Mouse (Mus musculus) intestine, postnatal 0 days (tissue): ENCODE measurements around the gene Hjurp. TPM values are rescaled to one million over a fixed set of nuclear protein-coding genes. Genes with fewer than 3 reads are reported as not detected.
A peak's percentile ranks its signal among the peaks of the same experiment; 100 is the strongest.

Experiments
- ATAC-seq: fragments of 200-750 bp; cut with Nextera tagmentation; 2 replicates; pipeline ENCODE4 v1.8.0; 2017; ENCODE audit warnings: mild to moderate bottlenecking, moderate TSS enrichment, moderate library complexity
- H3K27ac ChIP-seq: fragments of 300-500 bp; sonication (generic); 2 replicates; pipeline ENCODE4 v1.5.1; 2014; ENCODE audit warnings: mild to moderate bottlenecking, low read depth, low read length, moderate library complexity
- H3K27me3 ChIP-seq: fragments of 300-500 bp; sonication (generic); replicated peaks from 2 replicates; pipeline ENCODE4 v1.6.1; 2014; ENCODE audit warnings: low read length, mixed read lengths; ENCODE audit not compliant: control insufficient read depth, insufficient read depth
- H3K36me3 ChIP-seq: fragments of 300-500 bp; sonication (generic); 2 replicates; pipeline ENCODE4 v1.6.1; 2014; ENCODE audit warnings: mild to moderate bottlenecking, moderate library complexity; ENCODE audit not compliant: control insufficient read depth, insufficient read depth
- H3K4me1 ChIP-seq: fragments of 300-500 bp; sonication (generic); replicated peaks from 2 replicates; pipeline ENCODE4 v1.6.1; 2014; ENCODE audit warnings: antibody characterized with exemption, low read length, mixed read lengths; ENCODE audit not compliant: control insufficient read depth, insufficient read depth
- H3K4me2 ChIP-seq: fragments of 300-500 bp; sonication (generic); replicated peaks from 2 replicates; pipeline ENCODE4 v1.6.1; 2014; ENCODE audit warnings: low read depth, mild to moderate bottlenecking, moderate library complexity
- H3K4me3 ChIP-seq: fragments of 300-500 bp; sonication (generic); 2 replicates; pipeline ENCODE4 v1.5.1; 2014; ENCODE audit warnings: low read depth, low read length
- H3K9ac ChIP-seq: fragments of 300-500 bp; sonication (generic); 2 replicates; pipeline ENCODE4 v1.6.1; 2014; ENCODE audit warnings: mild to moderate bottlenecking, low read depth, low read length
- H3K9me3 ChIP-seq: fragments of 300-500 bp; sonication (generic); 2 replicates; pipeline ENCODE4 v1.6.1; 2016; ENCODE audit warnings: mixed run types; ENCODE audit not compliant: control insufficient read depth
- CTCF ChIP-seq: sonication (generic); IDR thresholded peaks from 2 replicates; pipeline ENCODE4 v1.5.1; 2016; ENCODE audit warnings: low read depth, mild to moderate bottlenecking, control low read depth, antibody characterized with exemption, moderate library complexity
- WGBS: fragments of 180-500 bp; shearing (Covaris S2); extraction: QIAGEN DNeasy Blood & Tissue Kit; methylation state at CpG from one replicate; pipeline ENCODE4 v1.1.7; 2014; 5-methylcytosine and 5-hydroxymethylcytosine counted together
- polyA plus RNA-seq: library from polyadenylated mRNA; unstranded; fragments of >200 nt; fragmentation: Nextera tagmentation; extraction: Ambion mirVana; gene quantifications from 2 replicates; pipeline ENCODE4 v1.2.1, GENCODE M21; 2015

The Hjurp gene
- polyA plus RNA-seq, 1 experiment from 2014 or later: 29.1 TPM

GRCm38 (mm10) chr1:88273832-88274231 is 3.6 kb downstream of the Hjurp start:
- no peak overlapping the region for H3K4me2 ChIP-seq
- TF ChIP-seq CTCF: no peak
- H3K9me3 ChIP-seq: no peaks in the 10 kb centered on the region
- peaks cover 9% of the 10 kb centered on the region for H3K4me1 ChIP-seq
- H3K36me3 ChIP-seq: peaks cover 54% of the 10 kb centered on the region
- no peak overlapping the region for H3K9ac ChIP-seq
- no peaks in the 10 kb centered on the region for H3K27me3 ChIP-seq
- no peak overlapping the region for H3K27ac ChIP-seq
- WGBS: 79% methylated on average over 4 of the region's 4 CpGs
- H3K4me3 ChIP-seq: no peak overlapping the region
- ATAC-seq: no peak

DNA sequence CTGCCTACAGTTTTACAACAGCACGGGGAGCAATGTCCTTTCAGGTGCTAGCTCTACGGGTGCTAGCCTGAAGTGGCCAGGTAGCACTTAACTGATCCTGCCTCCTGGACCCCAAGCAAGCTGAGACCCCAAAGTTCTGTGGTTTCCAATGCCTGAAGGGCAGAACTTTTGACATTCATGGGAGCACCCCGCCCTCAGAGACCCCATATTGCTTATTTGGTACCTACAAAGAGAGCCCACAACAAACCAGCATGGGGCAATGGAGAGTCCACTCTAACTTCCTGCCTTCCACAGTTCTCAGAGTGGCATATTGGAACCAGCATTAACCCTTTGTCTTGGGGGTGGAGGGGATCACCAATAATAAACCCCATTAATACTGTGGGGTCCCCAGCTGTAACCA is 4.1 kb downstream of the Hjurp start:
- 96% methylated on average over 3 of the region's 3 CpGs for WGBS
- Histone ChIP-seq H3K4me2 (no peak overlapping the region), H3K4me3 (no peak overlapping the region), H3K9me3 (no peaks in the 10 kb centered on the region), H3K4me1 (peaks cover 8% of the 10 kb centered on the region), H3K36me3 (peaks cover 59% of the 10 kb centered on the region), H3K27me3 (no peaks in the 10 kb centered on the region), H3K9ac (no peak overlapping the region), H3K27ac (no peak overlapping the region)
- ATAC-seq: no peak
- TF ChIP-seq CTCF: no peak

DNA sequence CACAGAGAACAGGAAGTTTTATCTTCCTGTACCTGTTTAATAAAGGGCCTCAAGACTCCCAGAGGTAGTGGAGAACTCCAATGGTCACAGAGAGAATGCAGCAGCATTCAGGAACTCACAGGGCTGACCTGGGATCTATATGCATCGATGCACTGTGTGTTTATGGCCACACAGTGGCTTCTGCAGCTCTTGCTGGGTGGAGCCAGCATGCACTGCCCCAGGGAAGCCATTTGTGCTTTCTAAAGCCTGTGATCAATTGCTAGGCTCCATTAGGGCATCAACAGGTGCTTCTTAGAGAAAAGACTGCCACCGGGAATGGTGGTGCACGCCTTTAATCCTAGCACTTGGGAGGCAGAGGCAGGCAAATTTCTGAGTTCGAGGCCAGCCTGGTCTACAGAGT is 4.6 kb downstream of the Hjurp start:
- no peak overlapping the region for H3K9ac ChIP-seq
- H3K27me3 ChIP-seq: no peaks in the 10 kb centered on the region
- H3K4me2 ChIP-seq: no peak overlapping the region
- no peak for ATAC-seq
- H3K9me3 ChIP-seq: no peaks in the 10 kb centered on the region
- 61% methylated on average over 4 of the region's 4 CpGs for WGBS
- H3K36me3 ChIP-seq: peaks cover 64% of the 10 kb centered on the region
- peaks cover 7% of the 10 kb centered on the region for H3K4me1 ChIP-seq
- no peak for TF ChIP-seq CTCF
- H3K4me3 ChIP-seq: no peak overlapping the region
- H3K27ac ChIP-seq: no peak overlapping the region

DNA sequence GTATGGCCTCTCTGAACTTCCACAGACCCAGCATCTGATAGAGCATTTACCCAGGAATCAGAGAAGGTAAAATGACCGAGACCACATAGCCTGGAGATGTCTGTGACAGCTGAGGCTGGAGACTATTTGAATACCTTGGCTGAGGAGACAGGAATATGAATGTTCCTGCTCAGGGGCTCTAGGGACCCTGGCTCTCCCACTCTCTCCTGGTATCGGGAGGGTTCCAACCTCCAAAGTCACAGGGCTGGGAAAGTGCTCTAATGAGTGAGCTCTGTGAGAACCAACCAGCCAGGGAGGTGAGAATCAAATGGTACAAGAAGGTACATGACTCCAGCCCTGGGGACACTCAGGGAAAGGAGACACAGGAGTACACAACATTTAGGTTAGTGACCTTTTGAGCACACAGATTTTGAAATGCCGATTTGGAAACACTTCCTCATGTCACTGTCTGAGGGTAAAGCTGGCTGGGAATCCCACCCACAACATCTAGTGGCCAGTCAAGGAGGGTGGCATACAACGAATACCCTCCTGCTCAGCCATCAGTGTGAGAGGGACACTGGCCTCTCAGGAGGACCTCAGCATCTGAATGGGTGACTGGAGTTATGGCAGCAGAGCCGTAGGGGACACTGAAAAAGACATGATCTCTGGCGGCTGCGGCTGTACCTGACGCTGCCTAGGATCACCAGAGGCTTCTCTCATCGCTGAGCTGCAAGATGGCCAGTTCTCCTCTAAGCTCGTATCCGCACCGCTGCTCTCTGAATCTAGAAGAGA is 7.7 kb downstream of the Hjurp start:
- WGBS: 89% methylated on average over 12 of the region's 12 CpGs
- Histone ChIP-seq H3K4me3 (no peak overlapping the region), H3K4me1 (no peaks in the 10 kb centered on the region), H3K27ac (0 out of 2 replicates have a peak overlapping the region, but pooled peaks have one; percentile 1), H3K9ac (no peak overlapping the region), H3K36me3 (peaks cover 89% of the 10 kb centered on the region), H3K9me3 (no peaks in the 10 kb centered on the region), H3K27me3 (no peaks in the 10 kb centered on the region), H3K4me2 (no peak overlapping the region)
- no peak for TF ChIP-seq CTCF
- ATAC-seq: no peak

DNA sequence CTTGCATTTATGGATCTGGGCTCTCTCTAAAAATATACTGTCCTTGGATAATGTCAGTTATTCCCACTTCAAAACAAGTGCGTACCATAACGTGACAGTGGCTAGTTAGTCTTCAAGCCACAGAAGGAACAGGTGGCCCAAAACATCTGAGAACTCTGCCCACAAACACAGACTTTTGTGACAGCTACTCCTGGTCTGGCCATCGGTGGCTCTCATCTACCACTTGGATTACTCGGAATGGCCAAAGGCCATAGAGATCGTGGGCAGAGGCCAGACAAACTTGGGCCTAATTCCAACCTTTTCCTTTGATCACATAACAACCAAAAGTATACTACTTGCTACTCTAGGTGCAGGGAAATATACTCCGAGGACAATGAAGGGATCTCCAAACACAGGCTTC is 9.4 kb downstream of the Hjurp start:
- TF ChIP-seq CTCF: no peak
- Histone ChIP-seq H3K4me3 (no peak overlapping the region), H3K27me3 (no peaks in the 10 kb centered on the region), H3K4me1 (no peaks in the 10 kb centered on the region), H3K9me3 (no peaks in the 10 kb centered on the region), H3K4me2 (no peak overlapping the region), H3K27ac (no peak overlapping the region), H3K36me3 (peaks cover 89% of the 10 kb centered on the region), H3K9ac (no peak overlapping the region)
- 85% methylated on average over 6 of the region's 6 CpGs for WGBS
- ATAC-seq: no peak

DNA sequence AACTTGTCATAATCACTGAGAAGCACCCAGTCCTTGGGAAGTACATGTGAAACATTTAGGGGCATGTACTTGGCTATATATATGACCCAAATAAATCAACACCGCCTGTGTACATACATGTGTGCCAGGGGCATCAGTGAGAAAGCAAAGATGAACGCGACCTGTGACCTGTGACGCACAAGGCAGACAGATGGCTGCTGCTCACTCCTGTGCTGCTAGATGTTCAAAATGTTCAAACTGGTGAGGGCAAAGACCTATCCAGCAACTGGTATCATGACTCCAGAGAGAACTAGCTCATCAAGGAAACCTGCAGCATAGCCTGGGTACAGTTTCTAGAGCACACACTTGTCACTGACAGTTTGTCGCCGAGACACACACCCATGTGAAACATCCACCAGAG is 9.9 kb downstream of the Hjurp start:
- Histone ChIP-seq H3K4me2 (no peak overlapping the region), H3K4me1 (no peaks in the 10 kb centered on the region), H3K27me3 (no peaks in the 10 kb centered on the region), H3K9ac (no peak overlapping the region), H3K4me3 (no peak overlapping the region), H3K27ac (no peak overlapping the region; the same call in 1 of the 2 replicates), H3K36me3 (peaks cover 89% of the 10 kb centered on the region), H3K9me3 (no peaks in the 10 kb centered on the region)
- no peak for ATAC-seq
- WGBS: 90% methylated on average over 6 of the region's 6 CpGs
- TF ChIP-seq CTCF: no peak
